Mouse (Mus musculus) skeletal muscle tissue, adult 2 months (tissue): ENCODE results near the gene Gif.

Source experiments
- DNase-seq: peaks from one replicate; pipeline ENCODE4 v3.0.0-alpha.2; 2012; ENCODE audit warnings: low read depth, low spot score

Gif gene

DNA sequence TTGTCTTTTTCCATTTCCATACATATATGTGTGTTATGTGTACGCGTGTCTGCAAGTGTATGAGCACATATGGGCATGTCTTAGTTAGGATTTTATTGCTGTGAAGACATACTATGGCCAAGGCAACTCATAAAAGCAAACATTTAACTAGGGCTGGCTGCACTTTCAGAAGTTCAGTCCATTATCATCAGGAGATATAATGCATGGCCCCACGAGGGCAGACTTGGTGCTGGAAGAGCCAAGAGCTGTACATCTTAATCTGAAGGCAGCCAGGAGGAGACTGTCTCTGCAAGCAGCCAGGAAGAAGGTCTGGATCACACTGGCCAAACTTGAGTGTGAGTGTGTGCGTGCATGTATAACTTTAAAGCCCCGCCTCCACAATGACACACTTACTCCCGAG is 47.1 kb downstream of the Gif start:
- no peak for DNase-seq

DNA sequence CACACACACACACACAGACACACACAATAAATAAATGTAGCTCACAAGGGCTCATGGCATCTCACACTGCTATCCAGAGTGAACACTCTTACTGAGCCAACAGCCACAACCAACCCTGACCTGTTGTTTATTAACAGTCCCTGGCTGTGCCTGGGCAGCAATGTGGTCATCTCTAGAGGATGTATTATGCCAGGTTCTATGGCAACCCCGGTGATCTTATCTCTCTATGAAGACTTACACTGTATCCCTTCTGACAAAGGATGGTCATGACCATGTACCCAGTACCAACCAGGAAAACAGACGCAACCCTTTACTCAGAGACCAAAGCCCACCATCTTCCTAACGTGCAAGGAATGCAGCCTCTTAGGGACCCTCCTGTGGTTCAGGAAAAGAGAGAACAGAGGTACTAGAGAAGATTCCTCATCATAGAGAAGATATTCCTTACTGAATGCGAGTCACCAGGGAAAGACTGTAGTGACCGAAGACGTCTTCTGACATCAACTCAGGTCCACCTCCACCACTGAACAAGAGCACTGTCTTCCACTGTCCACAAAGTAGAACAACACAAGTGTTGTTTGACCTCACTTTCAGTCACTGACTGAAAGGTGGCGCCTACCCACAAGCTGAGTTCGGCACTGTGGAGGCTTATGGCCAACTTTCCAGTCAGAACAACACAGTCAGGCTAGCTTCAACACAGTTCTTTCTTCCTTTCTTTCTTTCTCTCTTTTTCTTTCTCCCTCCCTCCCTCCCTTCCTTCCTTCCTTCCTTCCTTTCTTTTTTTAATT is 53.4 kb downstream of the Gif start:
- DNase-seq = no peak

DNA sequence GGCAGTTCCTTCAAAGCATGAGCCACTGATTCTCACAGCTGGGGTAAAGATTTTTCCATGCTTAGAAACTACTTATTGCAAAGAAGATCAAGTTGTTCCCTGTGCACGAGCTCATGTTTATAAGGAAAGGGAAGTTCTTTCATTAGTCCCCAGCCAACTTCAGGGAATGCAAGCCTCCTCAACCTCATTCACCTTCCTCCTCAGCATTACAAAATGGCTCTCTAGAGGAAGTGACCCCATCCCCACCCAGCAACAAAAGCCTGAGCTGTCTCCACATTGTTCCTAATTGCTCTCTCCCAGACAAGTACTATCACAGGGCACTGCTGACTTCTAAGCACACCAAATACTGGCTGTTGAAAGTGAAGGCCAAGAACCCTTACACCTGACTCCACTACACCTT is 57.1 kb downstream of the Gif start:
- no peak for DNase-seq

DNA sequence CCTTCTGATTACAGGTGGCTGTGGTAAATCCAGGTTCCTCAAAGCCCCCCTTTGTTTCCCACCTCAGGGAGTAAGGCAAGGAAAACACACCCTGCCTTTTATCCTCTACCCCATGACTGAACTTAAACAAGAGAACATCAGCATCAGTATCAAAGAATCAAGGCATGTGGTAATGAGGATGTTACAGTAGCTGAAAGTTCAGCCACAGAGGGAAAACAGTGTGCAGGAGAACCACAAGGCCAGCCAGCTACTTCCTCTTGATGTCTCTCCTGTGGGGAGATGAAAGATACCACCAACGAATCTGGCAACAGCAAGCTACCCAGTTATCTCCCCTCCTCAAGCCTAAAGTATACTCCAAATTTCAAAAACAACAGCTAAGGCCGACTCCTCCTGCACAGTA is 59.9 kb downstream of the Gif start:
- DNase-seq = no peak

DNA sequence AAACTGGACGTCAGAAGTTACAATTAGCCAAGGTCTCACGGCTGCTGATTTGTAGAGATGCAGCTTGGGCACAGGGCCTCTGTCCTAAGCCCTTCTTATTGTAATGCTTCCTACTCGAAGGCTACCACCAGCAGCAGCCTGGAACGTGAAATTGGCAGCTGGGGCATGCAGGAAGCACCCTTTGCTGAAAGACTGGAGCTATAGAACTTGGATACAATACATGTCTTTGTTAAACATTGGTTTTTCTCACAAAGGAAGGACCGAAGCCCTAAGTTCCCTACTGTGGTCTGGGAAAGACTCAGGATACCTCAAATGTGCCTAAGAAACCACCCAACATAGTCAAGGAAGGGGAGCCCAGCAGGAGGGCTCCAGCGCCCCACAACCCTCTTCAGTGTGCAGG is 60.5 kb downstream of the Gif start:
- DNase-seq = no peak

DNA sequence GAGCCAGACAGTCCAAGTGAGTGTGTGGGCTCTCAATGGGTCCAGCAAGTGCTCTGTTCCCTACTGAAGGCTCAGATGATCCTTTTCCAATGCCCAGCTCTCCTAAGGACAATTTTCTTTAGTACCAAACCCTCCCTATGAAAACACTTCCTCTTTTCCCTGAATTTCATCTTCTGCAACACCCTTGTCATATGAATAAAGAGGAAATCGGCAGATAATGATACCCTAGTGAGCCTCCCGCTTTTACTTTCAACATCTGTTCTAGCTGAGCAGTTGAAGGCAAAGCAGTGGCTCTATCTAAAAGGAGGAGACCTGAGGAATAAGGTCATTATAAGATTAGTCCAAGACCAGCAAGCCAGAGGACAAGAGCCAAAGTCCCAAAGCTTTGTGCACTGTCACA is 61.1 kb downstream of the Gif start:
- no peak for DNase-seq

DNA sequence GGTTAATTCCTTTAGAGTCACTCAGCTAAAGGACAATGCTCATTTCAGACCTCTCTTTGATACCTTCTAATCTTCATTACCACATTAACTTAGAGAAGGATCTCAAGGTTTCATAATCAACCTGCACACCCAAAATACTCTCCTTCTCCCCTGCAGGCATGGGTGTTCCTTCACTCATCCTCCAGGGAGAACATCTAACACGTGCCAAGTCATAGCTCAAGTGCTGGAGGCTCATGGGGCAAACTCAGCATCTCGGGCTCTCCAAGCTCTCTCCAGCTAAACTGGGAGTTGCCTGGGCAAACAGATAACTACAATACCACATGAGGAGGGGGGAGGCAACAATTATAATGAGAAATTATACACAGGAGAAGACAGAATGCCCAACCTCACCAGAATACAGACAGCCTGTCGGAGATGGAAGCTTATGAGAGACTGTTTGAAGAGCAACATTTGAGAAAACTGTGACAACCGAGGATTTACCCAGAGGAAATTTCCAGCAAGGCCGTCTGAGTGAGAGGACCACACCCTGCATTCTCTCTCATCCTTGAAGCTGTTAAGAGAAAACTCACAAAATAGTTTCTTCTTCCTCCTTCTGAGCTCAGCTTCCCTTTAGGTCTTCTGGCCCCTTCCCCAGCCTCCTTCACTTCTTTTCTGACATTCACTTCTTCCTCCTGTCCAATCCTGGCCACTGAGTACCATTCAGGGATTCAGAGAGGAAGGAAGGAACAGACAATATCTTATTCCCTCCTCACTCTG is 62.8 kb downstream of the Gif start:
- DNase-seq = no peak

DNA sequence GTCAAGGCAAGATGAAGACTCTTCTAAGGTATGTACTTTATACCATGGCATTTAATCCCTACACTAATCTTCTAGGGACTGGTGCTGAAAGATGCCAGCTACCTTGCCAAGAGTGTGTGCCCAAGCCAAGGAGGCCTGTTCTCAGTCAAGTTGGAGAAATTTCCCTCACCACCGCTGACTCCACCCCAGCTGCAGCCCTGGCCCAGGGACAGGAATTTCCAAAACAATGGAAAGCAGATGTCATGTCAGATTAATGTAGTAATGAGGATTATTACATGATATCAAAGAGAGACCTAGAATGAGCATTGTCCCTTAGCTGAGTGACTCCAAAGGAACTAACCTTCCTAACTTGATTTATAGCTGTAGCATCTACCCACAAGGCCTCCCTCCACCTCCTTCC is 63.5 kb downstream of the Gif start:
- DNase-seq = no peak

DNA sequence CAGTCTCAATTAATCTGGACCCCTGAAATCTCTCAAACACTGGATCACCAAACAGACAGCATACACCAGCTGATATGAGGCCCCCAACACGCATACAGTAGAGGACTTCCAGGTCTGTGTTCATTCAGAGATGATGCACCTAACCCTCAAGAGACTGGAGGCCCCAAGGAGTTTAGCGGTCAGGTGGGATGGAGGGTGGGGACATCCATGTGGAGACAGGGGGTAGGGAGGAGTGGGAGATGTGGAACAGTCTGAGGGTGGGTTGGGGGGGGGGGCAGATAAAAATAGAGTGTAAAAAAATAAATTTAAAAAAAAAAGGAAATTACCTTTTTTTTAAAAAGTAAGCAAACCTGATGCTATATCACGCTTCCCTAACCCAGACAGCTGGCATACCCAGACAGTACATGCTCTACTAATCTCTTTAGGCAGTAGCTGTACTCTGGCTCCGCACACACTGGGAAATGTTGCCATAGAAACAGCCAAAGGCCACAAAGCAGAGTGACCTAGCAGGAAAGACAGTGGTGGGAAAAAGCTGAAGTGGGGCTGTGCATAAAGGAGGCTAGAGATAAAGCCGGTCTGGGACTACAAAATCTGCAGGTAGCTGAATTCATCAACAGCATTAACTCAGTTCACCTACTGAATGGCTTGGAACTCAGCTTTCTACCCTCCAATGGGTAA is 64.5 kb downstream of the Gif start:
- DNase-seq = no peak
